Mouse (Mus musculus): ENCODE data around the gene Gm49320.

Gm49320 gene

DNA sequence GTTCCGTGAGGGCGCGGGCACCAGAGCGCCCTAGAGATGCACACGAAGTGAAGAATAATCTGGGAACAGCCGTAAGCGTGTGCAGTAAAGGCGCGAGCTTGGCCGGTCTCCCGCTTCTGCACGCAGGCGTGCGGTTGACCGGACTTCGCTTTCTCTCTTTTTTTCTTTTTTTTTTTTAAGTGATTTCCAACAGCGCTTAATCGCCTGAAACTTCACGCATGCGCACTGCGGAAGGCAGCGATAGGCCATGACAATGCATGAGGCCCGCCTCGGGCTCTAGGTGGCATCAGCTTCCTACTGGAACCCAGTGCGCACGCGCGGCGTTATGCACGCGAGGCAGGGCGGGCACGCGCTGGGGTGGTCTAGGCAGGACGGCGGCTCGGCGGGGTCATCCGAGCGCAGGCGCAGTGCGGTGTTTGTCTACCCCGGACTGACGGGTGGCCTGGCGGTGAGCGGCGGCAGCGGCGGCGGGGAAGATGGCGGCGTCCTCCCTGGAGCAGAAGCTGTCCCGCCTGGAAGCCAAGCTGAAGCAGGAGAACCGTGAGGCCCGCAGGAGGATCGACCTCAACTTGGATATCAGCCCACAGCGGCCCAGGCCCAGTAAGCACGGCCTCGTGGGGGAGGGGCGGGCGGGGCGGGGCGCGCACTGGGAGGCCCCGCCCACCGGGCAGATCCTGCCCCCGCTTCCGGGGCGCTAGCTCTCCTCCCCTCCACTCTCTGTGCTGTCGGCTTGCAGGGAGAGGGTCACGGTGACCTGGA, at the start of gene Gm49320, which contains the start of gene Map2k7:
Gene Gm49320 (plus strand): TSS at position 432 of the 759 bp plus-strand sequence.
Gene Map2k7 (plus strand): TSS at position 307 of the 759 bp plus-strand sequence.
- peak; percentile 99 for DNase-seq (ENCODE audit: low read depth, low spot score)

GRCm38 (mm10) chr8:4189031-4189722, 49.5 kb upstream of the Gm49320 start:
- DNase-seq (ENCODE audit: low read depth, low spot score): no peak

GRCm38 (mm10) chr8:4192305-4192704, 46.4 kb upstream of the Gm49320 start:
- no peak for DNase-seq (ENCODE audit: low read depth, low spot score)

DNA sequence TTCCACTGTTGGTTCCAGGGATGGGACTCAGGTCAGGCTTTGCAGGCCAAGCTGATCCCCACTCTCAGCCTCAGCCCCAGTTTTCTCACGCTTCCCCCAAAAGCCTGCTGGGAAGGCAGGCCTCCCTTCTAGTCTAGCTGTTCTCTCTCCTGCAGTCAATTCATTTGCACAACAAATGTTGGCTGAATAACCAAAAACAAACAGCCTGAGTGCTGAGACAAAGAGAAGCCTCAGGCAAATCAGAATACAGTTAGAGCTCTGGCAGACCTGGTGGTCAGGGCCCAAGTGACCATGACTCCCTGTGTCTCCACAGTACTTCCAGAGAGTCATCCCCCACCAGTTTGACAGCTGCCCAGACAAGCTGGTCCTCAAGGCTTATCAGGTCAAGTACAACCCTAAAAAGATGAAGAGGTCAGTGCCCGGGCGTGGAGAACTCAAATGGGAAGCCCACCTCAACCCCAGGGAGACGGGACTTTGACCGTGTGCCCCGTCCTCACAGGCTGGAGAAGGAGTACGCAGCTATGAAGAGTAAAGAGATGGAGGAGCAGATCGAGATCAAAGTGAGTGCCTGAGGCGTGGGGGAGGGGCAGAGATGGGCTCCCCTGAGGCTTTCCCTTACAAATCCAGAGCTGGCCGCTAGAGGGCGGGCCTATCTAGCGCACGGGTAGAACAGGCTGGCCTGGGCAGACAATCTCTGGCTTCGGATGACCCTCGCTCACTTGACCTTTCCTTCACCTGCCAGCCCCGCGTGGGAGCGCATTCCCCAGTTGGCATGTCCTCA, 45.7 kb upstream of the Gm49320 start:
- DNase-seq (ENCODE audit: low read depth, low spot score): peak; percentile 94

DNA sequence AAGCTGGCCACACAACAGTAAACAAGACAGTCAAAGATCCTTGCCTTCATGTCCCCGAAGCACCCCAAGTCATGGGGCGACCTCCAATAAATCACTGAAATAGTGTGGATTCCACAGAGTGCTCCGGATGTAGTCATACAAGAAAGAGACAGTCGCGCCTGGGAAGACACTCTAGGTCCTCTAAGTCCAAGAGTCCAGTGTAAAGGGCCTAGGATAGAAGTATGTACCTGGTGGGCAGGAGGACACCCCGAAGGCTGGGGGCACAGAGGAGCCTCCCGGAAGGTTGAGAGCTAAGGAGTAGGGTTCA, 45.1 kb upstream of the Gm49320 start:
- no peak for DNase-seq (ENCODE audit: low read depth, low spot score)

GRCm38 (mm10) chr8:4201321-4201720, 37.3 kb upstream of the Gm49320 start:
- DNase-seq (ENCODE audit: low read depth, low spot score): no peak

DNA sequence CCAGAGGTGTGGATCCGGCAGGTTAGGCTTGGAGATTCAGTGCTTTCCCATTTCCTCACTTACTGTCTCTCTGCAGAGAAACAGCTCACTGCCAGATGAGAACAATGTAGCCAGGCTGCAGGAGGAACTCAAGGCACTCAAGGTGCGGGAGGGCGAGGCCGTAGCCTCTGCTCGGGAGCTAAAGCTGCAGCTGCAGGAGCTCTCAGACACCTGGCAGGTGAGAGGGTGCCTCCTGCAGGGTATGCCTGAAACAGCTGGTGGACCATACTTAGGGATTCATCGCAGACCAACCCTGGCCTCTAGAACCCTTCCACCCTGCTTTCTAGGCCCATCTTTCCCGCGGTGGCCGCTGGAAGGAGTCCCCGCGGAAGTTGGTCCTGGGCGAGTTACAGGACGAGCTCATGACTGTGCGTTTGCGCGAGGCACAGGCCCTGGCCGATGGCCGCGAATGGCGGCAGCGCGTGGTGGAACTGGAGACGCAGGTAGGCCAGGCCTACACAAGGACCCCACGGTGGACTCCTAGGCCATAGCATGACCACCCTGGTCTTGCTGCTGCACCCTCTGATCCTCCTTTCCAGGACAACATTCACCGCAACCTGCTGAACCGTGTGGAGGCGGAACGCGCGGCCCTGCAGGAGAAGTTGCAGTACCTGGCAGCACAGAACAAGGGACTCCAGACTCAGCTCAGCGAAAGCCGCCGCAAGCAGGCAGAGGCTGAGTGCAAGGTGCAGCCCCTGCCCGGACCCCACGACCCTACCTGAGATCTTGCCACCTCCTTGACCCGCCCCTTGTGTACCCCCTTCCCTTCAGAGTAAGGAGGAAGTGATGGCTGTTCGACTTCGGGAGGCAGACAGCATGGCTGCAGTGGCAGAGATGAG, 33.2 kb upstream of the Gm49320 start:
- DNase-seq (ENCODE audit: low read depth, low spot score): peak; percentile 59

DNA sequence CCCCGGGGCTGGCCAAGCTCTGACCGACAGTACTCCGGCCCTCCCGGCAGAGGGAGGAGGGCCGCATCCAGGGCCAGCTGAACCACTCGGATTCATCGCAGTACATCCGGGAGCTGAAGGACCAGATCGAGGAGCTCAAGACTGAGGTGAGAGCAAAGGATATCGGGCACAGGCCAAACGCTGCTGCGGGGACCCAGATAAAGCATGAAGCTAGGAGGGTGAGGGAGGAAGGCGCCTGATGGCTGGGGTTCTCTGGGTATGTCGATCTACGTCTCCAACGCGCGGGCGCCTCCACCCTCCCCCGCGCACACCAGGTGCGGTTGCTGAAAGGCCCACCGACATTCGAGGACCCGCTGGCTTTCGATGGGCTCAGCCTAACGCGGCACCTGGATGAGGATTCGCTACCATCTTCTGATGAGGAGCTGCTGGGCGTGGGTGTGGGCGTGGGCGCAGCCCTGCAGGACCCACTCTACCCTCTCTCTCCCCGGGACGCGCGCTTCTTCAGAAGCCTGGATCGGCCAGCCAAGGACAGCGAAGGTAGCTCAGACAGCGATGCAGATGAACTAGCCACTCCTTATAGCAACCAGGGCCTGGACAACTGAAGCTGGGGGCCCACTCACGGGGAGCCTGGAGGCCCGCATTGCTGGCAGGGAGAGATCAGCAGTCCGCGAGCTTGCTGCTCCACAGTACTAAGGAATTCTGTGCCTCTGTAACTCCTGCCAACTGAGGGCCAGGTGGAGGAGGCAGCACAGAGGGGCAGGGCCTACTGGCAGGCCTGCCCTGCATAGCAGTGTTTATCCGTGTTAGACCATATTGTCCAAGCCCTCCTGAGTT, 32.3 kb upstream of the Gm49320 start:
- no peak for DNase-seq (ENCODE audit: low read depth, low spot score)

- no peak for DNase-seq (ENCODE audit: low read depth, low spot score)
These were observed 31.7 kb upstream of the Gm49320 start for GRCm38 (mm10) chr8:4207016-4207350.

DNA sequence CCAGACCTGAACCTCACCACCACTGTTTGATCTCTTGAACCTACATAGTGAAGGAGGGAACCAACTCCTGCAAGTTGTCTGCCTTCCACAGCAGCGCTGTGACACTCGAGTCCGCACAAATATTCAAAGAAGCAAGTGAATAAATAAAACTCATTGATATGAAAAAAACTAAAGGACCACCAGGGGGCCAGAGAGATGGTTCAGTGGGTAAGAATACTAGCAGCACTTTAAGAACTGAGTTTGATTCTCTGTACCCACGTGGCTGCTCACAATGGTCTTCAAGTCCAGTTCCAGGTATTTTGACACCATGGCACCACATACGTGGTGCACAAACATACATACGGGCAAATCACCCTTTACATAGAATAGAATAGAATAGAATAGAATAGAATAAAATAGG, 27.6 kb upstream of the Gm49320 start:
- no peak for DNase-seq (ENCODE audit: low read depth, low spot score)

GRCm38 (mm10) chr8:4212809-4213209, 25.9 kb upstream of the Gm49320 start:
- DNase-seq (ENCODE audit: low read depth, low spot score): peak; percentile 47

GRCm38 (mm10) chr8:4213210-4214005, 25.3 kb upstream of the Gm49320 start:
- peak; percentile 81 for DNase-seq (ENCODE audit: low read depth, low spot score)

GRCm38 (mm10) chr8:4214006-4214980, 24.4 kb upstream of the Gm49320 start:
- peak; percentile 89 for DNase-seq (ENCODE audit: low read depth, low spot score)

DNA sequence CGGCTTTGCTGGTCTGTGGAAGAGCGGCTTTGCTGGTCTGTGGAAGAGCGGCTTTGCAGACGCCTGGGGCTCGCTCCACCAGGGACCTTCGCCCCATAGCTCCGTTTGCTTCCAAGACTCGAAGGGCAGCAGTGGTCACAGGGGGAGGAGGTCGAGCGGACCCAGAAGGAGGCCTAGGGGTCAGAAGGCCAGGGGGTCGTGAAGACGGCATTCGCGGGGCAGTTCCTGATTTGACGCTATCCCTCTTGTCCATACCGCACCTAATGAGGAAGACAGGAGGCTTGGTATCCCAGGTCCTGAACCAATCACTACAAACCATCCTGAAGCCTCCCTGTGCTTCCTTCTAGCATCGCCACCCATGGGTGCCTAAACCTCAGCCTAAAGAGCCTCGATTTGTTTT, 22.4 kb upstream of the Gm49320 start:
- no peak for DNase-seq (ENCODE audit: low read depth, low spot score)

DNA sequence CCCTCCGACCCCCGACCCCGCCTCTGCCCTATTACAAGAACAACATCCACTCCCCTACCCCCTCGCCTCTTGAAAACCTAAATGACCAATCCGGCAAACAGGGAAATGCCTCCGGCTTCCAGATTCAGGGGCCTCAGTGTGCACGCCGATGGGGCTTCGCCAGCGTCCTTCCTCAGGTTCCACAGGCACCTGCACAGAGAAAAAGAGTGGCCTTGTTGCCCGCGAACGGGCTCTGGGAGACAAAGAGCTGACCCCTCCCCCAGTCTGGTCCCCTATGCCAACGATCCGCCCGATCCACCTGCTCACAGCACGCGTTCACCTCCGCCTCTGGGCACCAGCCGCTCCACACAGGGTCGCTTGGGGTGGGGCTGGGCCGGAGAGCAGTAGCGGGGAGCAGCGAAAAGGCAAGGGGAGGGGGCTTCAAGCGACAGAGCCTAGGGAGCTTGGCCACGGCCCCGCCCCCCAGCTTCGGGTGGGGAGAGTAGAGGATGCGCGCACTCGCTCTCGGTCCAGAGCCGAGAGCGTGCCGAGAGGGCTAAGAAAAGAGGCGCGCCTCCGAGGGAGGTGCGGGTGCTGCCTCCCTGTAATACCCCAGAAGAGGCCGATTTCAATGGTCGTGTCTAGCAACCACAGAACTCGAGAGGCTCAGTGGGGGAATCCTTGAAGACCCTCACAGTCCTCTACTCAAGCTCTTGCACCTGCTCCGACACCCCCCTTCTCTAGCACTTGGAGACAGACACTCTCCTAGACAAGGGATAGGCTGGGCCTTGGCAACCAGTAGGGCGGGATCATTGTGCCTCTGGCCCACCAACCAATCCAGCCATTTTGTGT, 21.7 kb upstream of the Gm49320 start, which contains the start of gene Prr36:
Gene Prr36 (minus strand): TSS at position 669 of the 831 bp plus-strand sequence.
- peak; percentile 94 for DNase-seq (ENCODE audit: low read depth, low spot score)

GRCm38 (mm10) chr8:4219617-4220016, 19.0 kb upstream of the Gm49320 start:
- no peak for DNase-seq (ENCODE audit: low read depth, low spot score)

GRCm38 (mm10) chr8:4222059-4222458, 16.6 kb upstream of the Gm49320 start:
- DNase-seq (ENCODE audit: low read depth, low spot score): no peak

GRCm38 (mm10) chr8:4226323-4226722, 12.3 kb upstream of the Gm49320 start:
- no peak for DNase-seq (ENCODE audit: low read depth, low spot score)

Data from R1 (cell line).